Mouse (Mus musculus) myocyte (in vitro differentiated cells): ENCODE data around the gene Nlrp6. TPM values are rescaled to one million over a fixed set of nuclear protein-coding genes. Genes with fewer than 3 reads are reported as not detected.

Experiments
- H3K27me3 ChIP-seq: one replicate; pipeline ENCODE4 v1.6.1; 2011; ENCODE audit not compliant: control insufficient read depth, insufficient read depth, insufficient read length
- H3K36me3 ChIP-seq: one replicate; pipeline ENCODE4 v1.6.1; 2011; ENCODE audit not compliant: control insufficient read depth, insufficient read depth
- H3K4me2 ChIP-seq: one replicate; pipeline ENCODE4 v1.6.1; 2011; ENCODE audit warnings: low read depth, control low read depth
- H3K4me3 ChIP-seq: one replicate; pipeline ENCODE4 v1.5.1; 2011; ENCODE audit warnings: mild to moderate bottlenecking, control low read depth, moderate library complexity
- H3K79me2 ChIP-seq: one replicate; pipeline ENCODE4 v1.6.1; 2011; ENCODE audit not compliant: control insufficient read depth, insufficient read depth
- H3ac ChIP-seq: one replicate; pipeline ENCODE4 v1.6.1; 2011; ENCODE audit not compliant: control insufficient read depth, insufficient read length
- CEBPB ChIP-seq: IDR thresholded peaks from 2 replicates; pipeline ENCODE4 v1.6.1; 2011; ENCODE audit warnings: mild to moderate bottlenecking, moderate library complexity; ENCODE audit not compliant: poor library complexity, insufficient read depth, severe bottlenecking
- E2F4 ChIP-seq: IDR thresholded peaks from one replicate; pipeline ENCODE4 v1.6.1; 2011; ENCODE audit warnings: mild to moderate bottlenecking, control low read depth, moderate library complexity; ENCODE audit not compliant: insufficient read depth
- MAX ChIP-seq: IDR thresholded peaks from one replicate; pipeline ENCODE4 v1.6.1; 2011; ENCODE audit warnings: low read depth, mild to moderate bottlenecking, control low read depth
- MYOD1 ChIP-seq, 3 experiments: IDR thresholded peaks; one replicate each; pipeline ENCODE4 v1.6.1; 2011; ENCODE audit warnings: control low read depth in 2 of 3, low read depth in 2 of 3, mild to moderate bottlenecking in 2 of 3, moderate library complexity in 1 of 3; ENCODE audit not compliant: insufficient read length in 2 of 3, control insufficient read depth in 1 of 3
- MYOG ChIP-seq, 3 experiments: IDR thresholded peaks; one replicate each; pipeline ENCODE4 v1.6.1; 2011; ENCODE audit warnings: control low read depth in 2 of 3, low read depth in 2 of 3, mild to moderate bottlenecking in 2 of 3; ENCODE audit not compliant: insufficient read length in 2 of 3, control insufficient read depth in 1 of 3, insufficient read depth in 1 of 3
- POLR2A ChIP-seq: IDR thresholded peaks from one replicate; pipeline ENCODE4 v1.6.1; 2011; ENCODE audit warnings: low read depth, mild to moderate bottlenecking, control low read depth, moderate library complexity; ENCODE audit not compliant: insufficient read length
- POLR2AphosphoS2 ChIP-seq: IDR thresholded peaks from one replicate; pipeline ENCODE4 v1.6.1; 2011; ENCODE audit warnings: low read depth, control low read depth; ENCODE audit not compliant: insufficient read length
- REST ChIP-seq: IDR thresholded peaks from one replicate; pipeline ENCODE4 v1.6.1; 2011; ENCODE audit warnings: mild to moderate bottlenecking, control low read depth, moderate library complexity; ENCODE audit not compliant: insufficient read depth, insufficient read length
- SRF ChIP-seq: IDR thresholded peaks from one replicate; pipeline ENCODE4 v1.6.1; 2011; ENCODE audit warnings: low read depth; ENCODE audit not compliant: control insufficient read depth, insufficient read length
- TCF12 ChIP-seq: IDR thresholded peaks from one replicate; pipeline ENCODE4 v1.6.1; 2011; ENCODE audit warnings: mild to moderate bottlenecking, control low read depth; ENCODE audit not compliant: poor library complexity, insufficient read depth, severe bottlenecking
- TCF3 ChIP-seq: IDR thresholded peaks from one replicate; pipeline ENCODE4 v1.6.1; 2011; ENCODE audit warnings: low read depth, control low read depth; ENCODE audit not compliant: insufficient read length
- USF1 ChIP-seq: IDR thresholded peaks from one replicate; pipeline ENCODE4 v1.6.1; 2011; ENCODE audit warnings: low read depth, mild to moderate bottlenecking, control low read depth, moderate library complexity
- polyA plus RNA-seq: library from polyadenylated mRNA; unstranded; fragments of >200 nt; fragmentation: generic; extraction: Trizol; gene quantifications from one replicate; pipeline ENCODE4 v1.2.1, GENCODE M21; 2012; ENCODE audit warnings: missing spikeins

Nlrp6 gene
- polyA plus RNA-seq, 1 experiment, result 0.01 TPM

GRCm38 (mm10) chr7:140894611-140895010 is 26.1 kb upstream of the Nlrp6 start:
- Histone ChIP-seq H3K4me3 (no peak overlapping the region), H3K79me2 (no peaks in the 10 kb centered on the region), H3K36me3 (peaks cover 25% of the 10 kb centered on the region), H3ac (no peak overlapping the region), H3K27me3 (no peaks in the 10 kb centered on the region), H3K4me2 (no peak overlapping the region)
- TF ChIP-seq USF1 (no peak), MYOG (IDR thresholded peaks at IDR 0.05; ENCODE audit: control insufficient read depth in 1 of 3, insufficient read depth in 1 of 3, insufficient read length in 2 of 3, low read depth in 2 of 3) (no peak), POLR2AphosphoS2 (no peak), TCF12 (no peak), TCF3 (no peak), MAX (no peak), E2F4 (no peak), SRF (no peak), REST (no peak), MYOD1 (IDR thresholded peaks at IDR 0.05; ENCODE audit: control insufficient read depth in 1 of 3, insufficient read length in 2 of 3, low read depth in 2 of 3) (no peak), CEBPB (no peak), POLR2A (no peak)

- Histone ChIP-seq H3K36me3 (peaks cover 18% of the 10 kb centered on the region), H3K27me3 (no peaks in the 10 kb centered on the region), H3K4me2 (no peak overlapping the region), H3K79me2 (no peaks in the 10 kb centered on the region), H3K4me3 (no peak overlapping the region), H3ac (no peak overlapping the region)
- no peak for TF ChIP-seq POLR2A
- TF ChIP-seq E2F4, result no peak
- no peak for TF ChIP-seq POLR2AphosphoS2
- no peak for TF ChIP-seq SRF
Observed at GRCm38 (mm10) chr7:140897863-140898262, 22.8 kb upstream of the Nlrp6 start.

- TF ChIP-seq MYOD1 (IDR thresholded peaks at IDR 0.05; ENCODE audit: control insufficient read depth in 1 of 3, insufficient read length in 2 of 3, low read depth in 2 of 3) (no peak), POLR2AphosphoS2 (no peak), TCF12 (no peak), CEBPB (no peak), TCF3 (no peak), MAX (no peak), USF1 (no peak), E2F4 (no peak), POLR2A (no peak), MYOG (IDR thresholded peaks at IDR 0.05; ENCODE audit: control insufficient read depth in 1 of 3, insufficient read depth in 1 of 3, insufficient read length in 2 of 3, low read depth in 2 of 3) (no peak), SRF (no peak), REST (no peak)
- H3K36me3 ChIP-seq, result peaks cover 18% of the 10 kb centered on the region
- peak overlapping the region; percentile 61 for H3K4me2 ChIP-seq
- no peak overlapping the region for H3ac ChIP-seq
- no peaks in the 10 kb centered on the region for H3K27me3 ChIP-seq
- peak overlapping the region; percentile 28 for H3K4me3 ChIP-seq
- H3K79me2 ChIP-seq, result no peaks in the 10 kb centered on the region
Observed at GRCm38 (mm10) chr7:140899121-140899520, 21.6 kb upstream of the Nlrp6 start.

- Histone ChIP-seq H3K27me3 (no peaks in the 10 kb centered on the region), H3K36me3 (peaks cover 12% of the 10 kb centered on the region), H3K79me2 (no peaks in the 10 kb centered on the region), H3ac (no peak within 1 kb of the TSS), H3K4me2 (peak within 1 kb of the TSS; percentile 61), H3K4me3 (peak within 1 kb of the TSS; percentile 28)
- no peak for TF ChIP-seq MAX
- peak; percentile 62 to 94 (median 84) for TF ChIP-seq MYOG (IDR thresholded peaks at IDR 0.05; ENCODE audit: control insufficient read depth in 1 of 3, insufficient read depth in 1 of 3, insufficient read length in 2 of 3, low read depth in 2 of 3)
- no peak for TF ChIP-seq TCF3
- TF ChIP-seq USF1, result no peak
- peak; percentile 65 to 80 (median 76) for TF ChIP-seq MYOD1 (IDR thresholded peaks at IDR 0.05; ENCODE audit: control insufficient read depth in 1 of 3, insufficient read length in 2 of 3, low read depth in 2 of 3)
- peak; percentile 56 for TF ChIP-seq TCF12
- TF ChIP-seq REST, result no peak
- TF ChIP-seq POLR2A, result peak; percentile 68
- TF ChIP-seq SRF, result no peak
- no peak for TF ChIP-seq CEBPB
- peak; percentile 61 for TF ChIP-seq POLR2AphosphoS2
Observed at GRCm38 (mm10) chr7:140900220-140900619, 20.5 kb upstream of the Nlrp6 start, which contains the start of gene Cox8b. Gene Cox8b, minus strand, starts transcription at chr7:140900446.
